Mouse (Mus musculus) MEL (cell line): Measurements from ENCODE around the gene Bcat2. TPM values are rescaled to one million over a fixed set of nuclear protein-coding genes. Genes with fewer than 3 reads are reported as not detected.

Source experiments
- DNase-seq: peaks from one replicate; pipeline ENCODE4 v3.0.0; 2011; ENCODE audit warnings: low read depth, low spot score
- H3K27ac ChIP-seq: 2 replicates; pipeline ENCODE4 v1.5.1; 2012; ENCODE audit warnings: low read depth, mild to moderate bottlenecking, control low read depth, low read length, moderate library complexity; ENCODE audit not compliant: control insufficient read depth
- H3K27me3 ChIP-seq, 2 experiments: fragments of 150-350 bp in 1 of 2; sonication (generic) in 1 of 2; 2 replicates each; pipeline ENCODE4 v1.6.1; 2012; ENCODE audit warnings: low read length in 2 of 2, mild to moderate bottlenecking in 2 of 2, improper control_type of control experiment in 1 of 2, moderate library complexity in 1 of 2; ENCODE audit not compliant: insufficient read depth in 2 of 2, control insufficient read depth in 1 of 2
- H3K36me3 ChIP-seq, 2 experiments: 2 replicates each; pipeline ENCODE4 v1.6.1; 2012 to 2014; ENCODE audit warnings: low read length in 2 of 2, improper control_type of control experiment in 1 of 2, inconsistent platforms in 1 of 2, mild to moderate bottlenecking in 1 of 2; ENCODE audit not compliant: insufficient read depth in 2 of 2, control insufficient read depth in 1 of 2
- H3K4me1 ChIP-seq, 2 experiments: fragments of 150-350 bp in 1 of 2; sonication (generic) in 1 of 2; 2 replicates each; pipeline ENCODE4 v1.6.1; 2012; ENCODE audit warnings: low read length in 2 of 2, improper control_type of control experiment in 1 of 2, mild to moderate bottlenecking in 1 of 2; ENCODE audit not compliant: insufficient read depth in 2 of 2, control insufficient read depth in 1 of 2
- H3K4me3 ChIP-seq, 2 experiments: fragments of 150-350 bp in 1 of 2; sonication (generic) in 1 of 2; 2 replicates each; pipeline ENCODE4 v1.5.1; 2012; ENCODE audit warnings: low read depth in 2 of 2, low read length in 2 of 2, mild to moderate bottlenecking in 2 of 2, moderate library complexity in 2 of 2, control low read depth in 1 of 2, improper control_type of control experiment in 1 of 2; ENCODE audit not compliant: control insufficient read depth in 1 of 2, insufficient read depth in 1 of 2
- H3K79me2 ChIP-seq: 2 replicates; pipeline ENCODE4 v1.6.1; 2012; ENCODE audit warnings: mild to moderate bottlenecking, low read length, moderate library complexity; ENCODE audit not compliant: control insufficient read depth, poor library complexity, insufficient read depth
- H3K9ac ChIP-seq: 2 replicates; pipeline ENCODE4 v1.6.1; 2012; ENCODE audit warnings: low read depth, mild to moderate bottlenecking, control low read depth, low read length, moderate library complexity; ENCODE audit not compliant: control insufficient read depth, poor library complexity, severe bottlenecking
- H3K9me3 ChIP-seq: fragments of 150-350 bp; sonication (generic); replicated peaks from 2 replicates; pipeline ENCODE4 v1.6.1; 2012; ENCODE audit warnings: mild to moderate bottlenecking, low read length, improper control_type of control experiment, moderate library complexity; ENCODE audit not compliant: insufficient read depth
- CTCF ChIP-seq, 3 experiments: IDR thresholded peaks in 2 of 3; conservative IDR thresholded peaks in 1 of 3; 2 replicates each; pipeline ENCODE4 v1.5.1; 2011 to 2012; ENCODE audit warnings: low read length in 3 of 3, low read depth in 2 of 3, mild to moderate bottlenecking in 2 of 3, improper control_type of control experiment in 1 of 3, inconsistent platforms in 1 of 3, mixed read lengths in 1 of 3, moderate library complexity in 1 of 3; ENCODE audit not compliant: control insufficient read depth in 1 of 3, insufficient read depth in 1 of 3, poor library complexity in 1 of 3, severe bottlenecking in 1 of 3
- MYB ChIP-seq: IDR thresholded peaks from 2 replicates; pipeline ENCODE4 v1.6.1; 2011; ENCODE audit warnings: mild to moderate bottlenecking, low read depth, low read length, improper control_type of control experiment
- polyA plus RNA-seq, 2 experiments: library from polyadenylated mRNA; stranded (reverse) in 1 of 2; unstranded in 1 of 2; fragments of >175 nt in 1 of 2; fragments of >200 nt in 1 of 2; gene quantifications; 2 replicates each; pipeline versions ENCODE4 v1.2.1 to v1.2.4; 2012; ENCODE audit warnings: low replicate concordance in 2 of 2, low read depth in 1 of 2; ENCODE audit not compliant: insufficient read length in 2 of 2, insufficient read depth in 1 of 2, missing spikeins in 1 of 2
- total RNA-seq: library from RNA; depleted of rRNA; stranded (reverse); fragments of 300-350 nt; gene quantifications from 2 replicates; pipeline ENCODE4 v1.2.3, GENCODE M21; 2012; rRNA removed

The Bcat2 gene
- total and polyA plus RNA-seq, 3 experiments, result 49.4 to 140 TPM; not detected in 1

GRCm38 (mm10) chr7:45638623-45639401 lies 68.9 kb downstream of the Bcat2 start:
- TF ChIP-seq CTCF (IDR thresholded peaks at IDR 0.05 in 2 of 3, conservative IDR thresholded peaks at IDR 0.05 in 1 of 3; ENCODE audit: control insufficient read depth in 1 of 3, insufficient read depth in 1 of 3, low read depth in 2 of 3, low read length in 3 of 3, poor library complexity in 1 of 3, severe bottlenecking in 1 of 3), result no peak
- TF ChIP-seq MYB, result no peak
- DNase-seq, result no peak
- H3K9ac ChIP-seq, result no peak overlapping the region

More at GRCm38 (mm10) chr7:45638623-45639401, 68.9 kb downstream of the Bcat2 start:
- Histone ChIP-seq H3K36me3 (peaks cover 0 to 4% of the 10 kb centered on the region in 2 experiments; a peak in 1 of 4 replicates), H3K27me3 (no peaks in the 10 kb centered on the region), H3K4me3 (no peak overlapping the region), H3K79me2 (no peaks in the 10 kb centered on the region), H3K27ac (no peak overlapping the region), H3K4me1 (peaks cover 0 to 10% of the 10 kb centered on the region in 2 experiments; a peak in 2 of 4 replicates), H3K9me3 (no peaks in the 10 kb centered on the region)

Other genes with a start within 250 kb of the Bcat2 start
Only the 30 nearest of the 36 such genes appear.
- gene Lin7b, start 199.6 kb upstream of the Bcat2 start, total RNA-seq, result 1.3 and 1.4 TPM in 2 replicates
- gene Lin7b, start 199.6 kb upstream of the Bcat2 start, polyA plus RNA-seq, result 1 to 10 TPM in 1 of 2 experiments, not detected in 1; 3.8 TPM
- 260 and 272 TPM in 2 replicates for gene Snrnp70, start 174.4 kb upstream of the Bcat2 start, total RNA-seq
- gene Snrnp70, start 174.4 kb upstream of the Bcat2 start, polyA plus RNA-seq, result 1,000 to 10,000 TPM in 1 of 2 experiments, 100 to 1,000 TPM in 1; 588 to 1,478 TPM
- gene Kcna7, start 164.5 kb upstream of the Bcat2 start, total RNA-seq, result 0.07 TPM in 1 of 2 replicates, not detected in the other
- under 1 TPM in 1 of 2 experiments, not detected in 1; 0.06 TPM for gene Kcna7, start 164.5 kb upstream of the Bcat2 start, polyA plus RNA-seq
- 0.54 and 0.92 TPM in 2 replicates for gene Ntf5, start 156.5 kb upstream of the Bcat2 start, total RNA-seq
- gene Ntf5, start 156.5 kb upstream of the Bcat2 start, polyA plus RNA-seq, result 1 to 10 TPM in 1 of 2 experiments, not detected in 1; 1.9 TPM
- gene Lhb, start 149.3 kb upstream of the Bcat2 start, total RNA-seq, result 0.19 TPM in 1 of 2 replicates, not detected in the other
- under 1 TPM in 1 of 2 experiments, not detected in 1; 0.28 TPM for gene Lhb, start 149.3 kb upstream of the Bcat2 start, polyA plus RNA-seq
- gene Gys1, start 135.3 kb upstream of the Bcat2 start, total RNA-seq, result 12.8 and 15.0 TPM in 2 replicates
- gene Gys1, start 135.3 kb upstream of the Bcat2 start, polyA plus RNA-seq, result 10 to 100 TPM in 1 of 2 experiments, not detected in 1; 46.9 TPM
- gene Ruvbl2, start 132.1 kb upstream of the Bcat2 start, total RNA-seq, result 434 and 469 TPM in 2 replicates
- gene Ruvbl2, start 132.1 kb upstream of the Bcat2 start, polyA plus RNA-seq, result 100 to 1,000 TPM in 1 of 2 experiments, not detected in 1; 758 TPM
- 1,416 and 1,470 TPM in 2 replicates for gene Ftl1, start 110.3 kb upstream of the Bcat2 start, total RNA-seq
- gene Ftl1, start 110.3 kb upstream of the Bcat2 start, polyA plus RNA-seq, result 1,000 to 10,000 TPM in 1 of 2 experiments, not detected in 1; 2,290 TPM
- 105 and 130 TPM in 2 replicates for gene Bax, start 103.3 kb upstream of the Bcat2 start, total RNA-seq
- 100 to 1,000 TPM; 205 to 778 TPM for gene Bax, start 103.3 kb upstream of the Bcat2 start, polyA plus RNA-seq
- gene Tulp2, start 88.3 kb upstream of the Bcat2 start, total RNA-seq, result 0.56 and 1.1 TPM in 2 replicates
- gene Tulp2, start 88.3 kb upstream of the Bcat2 start, polyA plus RNA-seq, result 1 to 10 TPM in 1 of 2 experiments, not detected in 1; 1.2 TPM
- gene Gm45808, start 83.3 kb upstream of the Bcat2 start, total RNA-seq, result not detected in 2 replicates
- not detected for gene Gm45808, start 83.3 kb upstream of the Bcat2 start, polyA plus RNA-seq
- gene Dhdh, start 81.3 kb upstream of the Bcat2 start, total RNA-seq, result 0.08 and 0.10 TPM in 2 replicates
- 1 to 10 TPM in 1 of 2 experiments, not detected in 1; 1.6 TPM for gene Dhdh, start 81.3 kb upstream of the Bcat2 start, polyA plus RNA-seq
- 196 and 224 TPM in 2 replicates for gene Nucb1, start 59.7 kb upstream of the Bcat2 start, total RNA-seq
- gene Nucb1, start 59.7 kb upstream of the Bcat2 start, polyA plus RNA-seq, result 100 to 1,000 TPM in 1 of 2 experiments, 10 to 100 TPM in 1; 92.3 to 343 TPM
- gene Ppp1r15a, start 43.9 kb upstream of the Bcat2 start, total RNA-seq, result 27.0 and 27.2 TPM in 2 replicates
- 10 to 100 TPM in 1 of 2 experiments, not detected in 1; 78.0 TPM for gene Ppp1r15a, start 43.9 kb upstream of the Bcat2 start, polyA plus RNA-seq
- 0.12 and 0.36 TPM in 2 replicates for gene Plekha4, start 43.8 kb upstream of the Bcat2 start, total RNA-seq
- under 1 TPM in 1 of 2 experiments, not detected in 1; 0.65 TPM for gene Plekha4, start 43.8 kb upstream of the Bcat2 start, polyA plus RNA-seq
- gene Hsd17b14, start 15.3 kb upstream of the Bcat2 start, total RNA-seq, result 1.8 and 2.0 TPM in 2 replicates
- 1 to 10 TPM in 1 of 2 experiments, not detected in 1; 9.3 TPM for gene Hsd17b14, start 15.3 kb upstream of the Bcat2 start, polyA plus RNA-seq
- gene Fgf21, start 45.3 kb downstream of the Bcat2 start, total RNA-seq, result not detected in 2 replicates
- not detected for gene Fgf21, start 45.3 kb downstream of the Bcat2 start, polyA plus RNA-seq
- 0.07 TPM in 1 of 2 replicates, not detected in the other for gene Fut1, start 47.1 kb downstream of the Bcat2 start, total RNA-seq
- gene Fut1, start 47.1 kb downstream of the Bcat2 start, polyA plus RNA-seq, result under 1 TPM in 1 of 2 experiments, not detected in 1; 0.04 TPM
- gene Izumo1, start 51.7 kb downstream of the Bcat2 start, total RNA-seq, result not detected in 2 replicates
- gene Izumo1, start 51.7 kb downstream of the Bcat2 start, polyA plus RNA-seq, result under 1 TPM in 1 of 2 experiments, not detected in 1; 0.04 TPM
- gene Rasip1, start 57.3 kb downstream of the Bcat2 start, total RNA-seq, result 1.1 TPM in 2 replicates
- under 1 TPM in 1 of 2 experiments, not detected in 1; 0.65 TPM for gene Rasip1, start 57.3 kb downstream of the Bcat2 start, polyA plus RNA-seq
- not detected in 2 replicates for gene Mamstr, start 69.8 kb downstream of the Bcat2 start, total RNA-seq
- gene Mamstr, start 69.8 kb downstream of the Bcat2 start, polyA plus RNA-seq, result not detected
- gene Fut2, start 96.2 kb downstream of the Bcat2 start, total RNA-seq, result not detected in 2 replicates
- gene Fut2, start 96.2 kb downstream of the Bcat2 start, polyA plus RNA-seq, result not detected
- not detected in 2 replicates for gene Ntn5, start 113.9 kb downstream of the Bcat2 start, total RNA-seq
- gene Ntn5, start 113.9 kb downstream of the Bcat2 start, polyA plus RNA-seq, result under 1 TPM in 1 of 2 experiments, not detected in 1; 0.13 TPM
- gene Sec1, start 124.2 kb downstream of the Bcat2 start, total RNA-seq, result not detected in 2 replicates
- not detected for gene Sec1, start 124.2 kb downstream of the Bcat2 start, polyA plus RNA-seq
- 0.29 and 0.77 TPM in 2 replicates for gene Car11, start 129.7 kb downstream of the Bcat2 start, total RNA-seq
- 1 to 10 TPM in 1 of 2 experiments, not detected in 1; 1.5 TPM for gene Car11, start 129.7 kb downstream of the Bcat2 start, polyA plus RNA-seq
- gene Dbp, start 134.9 kb downstream of the Bcat2 start, total RNA-seq, result 21.1 and 24.4 TPM in 2 replicates
- 10 to 100 TPM in 1 of 2 experiments, not detected in 1; 22.5 TPM for gene Dbp, start 134.9 kb downstream of the Bcat2 start, polyA plus RNA-seq
- gene Rpl18, start 145.3 kb downstream of the Bcat2 start, total RNA-seq, result 3,210 and 3,724 TPM in 2 replicates
- gene Rpl18, start 145.3 kb downstream of the Bcat2 start, polyA plus RNA-seq, result 1,000 to 10,000 TPM in 1 of 2 experiments, not detected in 1; 3,544 TPM
- 18.3 and 21.0 TPM in 2 replicates for gene Sphk2, start 147.8 kb downstream of the Bcat2 start, total RNA-seq
- 10 to 100 TPM in 1 of 2 experiments, not detected in 1; 40.2 TPM for gene Sphk2, start 147.8 kb downstream of the Bcat2 start, polyA plus RNA-seq
- gene Fam83e, start 151.1 kb downstream of the Bcat2 start, total RNA-seq, result 0.95 and 1.0 TPM in 2 replicates
- gene Fam83e, start 151.1 kb downstream of the Bcat2 start, polyA plus RNA-seq, result under 1 TPM in 1 of 2 experiments, not detected in 1; 0.43 TPM
- not detected in 2 replicates for gene Spaca4, start 155.7 kb downstream of the Bcat2 start, total RNA-seq
- gene Spaca4, start 155.7 kb downstream of the Bcat2 start, polyA plus RNA-seq, result under 1 TPM in 1 of 2 experiments, not detected in 1; 0.38 TPM